Mouse (Mus musculus) lung, embryonic 14.5 days (tissue): Measurements from ENCODE around the gene Rnf43. TPM values are rescaled to one million over a fixed set of nuclear protein-coding genes. Genes with fewer than 3 reads are reported as not detected.

Experiments
- ATAC-seq: fragments of 200-750 bp; cut with Nextera tagmentation; 2 replicates; pipeline ENCODE4 v1.8.0; 2017; ENCODE audit warnings: mild to moderate bottlenecking, moderate TSS enrichment, moderate library complexity; ENCODE audit not compliant: insufficient read depth
- DNase-seq: peaks from one replicate; pipeline ENCODE4 v3.0.0-alpha.2; 2015
- H3K27ac ChIP-seq: fragments of 300-500 bp; sonication (generic); 2 replicates; pipeline ENCODE4 v1.5.1; 2014; ENCODE audit warnings: low read depth, mild to moderate bottlenecking, moderate library complexity
- H3K27me3 ChIP-seq: fragments of 300-500 bp; sonication (generic); 2 replicates; pipeline ENCODE4 v1.6.1; 2014; ENCODE audit warnings: low read length, control low read depth; ENCODE audit not compliant: insufficient read depth
- H3K36me3 ChIP-seq: fragments of 300-500 bp; sonication (generic); 2 replicates; pipeline ENCODE4 v1.6.1; 2014; ENCODE audit warnings: control low read depth; ENCODE audit not compliant: insufficient read depth
- H3K4me1 ChIP-seq: fragments of 300-500 bp; sonication (generic); 2 replicates; pipeline ENCODE4 v1.6.1; 2014; ENCODE audit warnings: antibody characterized with exemption, control low read depth; ENCODE audit not compliant: insufficient read depth
- H3K4me2 ChIP-seq: fragments of 300-500 bp; sonication (generic); 2 replicates; pipeline ENCODE4 v1.6.1; 2014; ENCODE audit warnings: mild to moderate bottlenecking
- H3K4me3 ChIP-seq: fragments of 300-500 bp; sonication (generic); 2 replicates; pipeline ENCODE4 v1.5.1; 2014; ENCODE audit warnings: low read depth, low read length
- H3K9ac ChIP-seq: fragments of 300-500 bp; sonication (generic); 2 replicates; pipeline ENCODE4 v1.6.1; 2014
- H3K9me3 ChIP-seq: fragments of 300-500 bp; sonication (generic); 2 replicates; pipeline ENCODE4 v1.6.1; 2016; ENCODE audit warnings: low read depth, low read length, control low read depth
- CTCF ChIP-seq: IDR thresholded peaks from 2 replicates; pipeline ENCODE4 v1.5.1; 2016; ENCODE audit warnings: antibody characterized with exemption, low read depth
- WGBS: fragments of 180-500 bp; shearing (Covaris S2); extraction: QIAGEN DNeasy Blood & Tissue Kit; methylation state at CpG from one replicate; pipeline ENCODE4 v1.1.7; 2014; 5-methylcytosine and 5-hydroxymethylcytosine counted together
- polyA plus RNA-seq: library from polyadenylated mRNA; unstranded; fragments of >200 nt; fragmentation: Nextera tagmentation; extraction: Ambion mirVana; gene quantifications from 2 replicates; pipeline ENCODE4 v1.2.1, GENCODE M21; 2014

Rnf43 gene
- polyA plus RNA-seq, 1 experiment from 2014 or later: 21.5 TPM

DNA sequence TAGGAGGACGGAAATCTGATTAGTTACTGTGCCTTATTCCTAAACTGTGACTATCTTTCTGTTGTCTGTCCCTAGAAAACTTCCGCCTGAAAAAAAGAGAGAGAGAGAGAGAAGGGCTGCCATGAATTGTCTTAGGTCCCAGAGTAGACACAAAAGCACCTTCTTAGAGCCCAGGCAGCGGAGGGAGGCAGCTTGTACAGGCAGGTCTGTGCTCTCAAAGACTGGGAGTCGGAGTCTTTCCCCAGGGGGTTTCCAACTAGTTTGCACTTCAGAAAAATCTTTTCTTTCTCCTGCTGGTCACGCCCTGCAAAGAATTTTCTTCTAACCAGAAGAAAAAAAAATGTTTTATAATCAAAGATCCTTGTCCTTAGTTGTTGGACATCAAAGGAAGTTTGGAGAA is 15.2 kb downstream of the Rnf43 start:
- H3K9ac ChIP-seq: no peak overlapping the region
- peak overlapping the region; percentile 1; the same call in 1 of the 2 replicates for H3K27ac ChIP-seq
- no peak overlapping the region for H3K4me2 ChIP-seq
- ATAC-seq: no peak
- H3K4me1 ChIP-seq: no peaks in the 10 kb centered on the region
- no peaks in the 10 kb centered on the region for H3K9me3 ChIP-seq
- TF ChIP-seq CTCF: no peak
- no peaks in the 10 kb centered on the region for H3K27me3 ChIP-seq
- DNase-seq: no peak
- WGBS: 45% methylated on average over 5 of the region's 5 CpGs
- H3K4me3 ChIP-seq: no peak overlapping the region
- no peaks in the 10 kb centered on the region for H3K36me3 ChIP-seq

DNA sequence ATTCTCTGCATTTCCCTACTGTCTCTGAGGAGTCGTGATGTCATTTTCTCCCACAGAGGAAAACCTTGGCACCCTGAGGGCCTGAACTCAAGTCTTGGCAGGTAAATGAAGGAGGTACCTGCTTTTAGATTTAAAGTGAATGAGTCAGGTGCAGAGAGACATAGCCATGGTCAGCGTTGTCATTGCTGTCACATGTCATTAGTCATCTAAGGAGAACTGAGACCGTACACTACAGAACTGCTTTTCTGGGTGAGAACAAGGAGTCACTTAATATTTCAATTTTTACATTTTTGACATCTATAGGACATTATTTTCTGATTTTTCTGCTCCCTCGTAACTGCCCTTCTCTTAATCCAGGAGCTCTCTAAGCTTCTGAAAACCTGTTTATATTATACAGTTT is 16.0 kb downstream of the Rnf43 start:
- Histone ChIP-seq H3K27me3 (no peaks in the 10 kb centered on the region), H3K9ac (no peak overlapping the region), H3K4me2 (no peak overlapping the region), H3K4me3 (no peak overlapping the region), H3K4me1 (no peaks in the 10 kb centered on the region), H3K9me3 (no peaks in the 10 kb centered on the region), H3K27ac (peak overlapping the region; percentile 52; the same call in 1 of the 2 replicates), H3K36me3 (no peaks in the 10 kb centered on the region)
- no peak for ATAC-seq
- no peak for DNase-seq
- WGBS: 59% methylated on average over 4 of the region's 4 CpGs
- TF ChIP-seq CTCF: no peak

DNA sequence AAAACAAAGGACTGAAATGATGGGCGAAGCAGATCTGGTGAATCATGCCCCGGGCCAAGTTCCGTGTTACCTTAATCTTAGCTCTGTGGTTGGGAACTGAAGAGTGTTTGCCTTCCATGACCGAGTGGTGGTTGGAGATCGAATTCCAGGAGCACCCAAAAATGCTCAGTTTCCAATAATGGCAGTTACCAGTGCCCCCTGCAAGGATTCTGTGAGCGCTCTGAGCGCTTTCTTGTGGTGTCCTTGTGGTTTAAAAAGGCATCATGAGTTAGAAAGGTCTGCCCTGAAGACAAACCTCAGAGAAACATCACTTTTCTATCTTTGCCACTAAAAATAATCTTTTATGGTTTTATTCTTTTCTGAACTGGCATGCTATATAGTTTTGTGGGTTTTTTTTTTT is 16.5 kb downstream of the Rnf43 start:
- H3K4me3 ChIP-seq: no peak overlapping the region
- TF ChIP-seq CTCF: no peak
- WGBS: 74% methylated on average over 7 of the region's 7 CpGs
- H3K9ac ChIP-seq: no peak overlapping the region
- H3K27me3 ChIP-seq: no peaks in the 10 kb centered on the region
- DNase-seq (no peak), ATAC-seq (no peak)
- no peaks in the 10 kb centered on the region for H3K4me1 ChIP-seq
- H3K36me3 ChIP-seq: no peaks in the 10 kb centered on the region
- H3K9me3 ChIP-seq: no peaks in the 10 kb centered on the region
- H3K27ac ChIP-seq: no peak overlapping the region
- no peak overlapping the region for H3K4me2 ChIP-seq

DNA sequence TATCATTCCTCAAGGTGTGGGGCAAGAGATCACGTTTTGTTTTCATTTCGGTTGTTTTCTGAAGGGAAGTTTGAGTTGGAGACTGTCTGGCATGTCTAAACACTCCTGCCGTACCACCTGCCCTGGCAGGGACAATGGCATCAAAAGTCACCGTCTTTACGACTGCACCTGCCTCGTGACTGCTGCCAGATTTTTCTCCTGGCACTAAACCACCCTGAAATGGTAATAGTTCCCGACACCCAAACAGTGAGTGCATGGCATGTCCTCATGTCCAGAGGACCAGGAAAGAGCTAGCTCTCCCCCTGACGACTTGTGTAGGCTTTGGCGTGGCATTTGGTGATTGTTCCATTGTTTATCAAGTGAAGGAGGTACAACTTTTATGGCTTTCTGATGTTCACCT is 18.3 kb downstream of the Rnf43 start:
- TF ChIP-seq CTCF: no peak
- Histone ChIP-seq H3K4me1 (no peaks in the 10 kb centered on the region; the same call in 1 of the 2 replicates), H3K27me3 (no peaks in the 10 kb centered on the region), H3K27ac (no peak overlapping the region), H3K4me2 (no peak overlapping the region), H3K9ac (no peak overlapping the region), H3K36me3 (no peaks in the 10 kb centered on the region), H3K9me3 (no peaks in the 10 kb centered on the region), H3K4me3 (no peak overlapping the region)
- DNase-seq: no peak
- WGBS: 74% methylated on average over 9 of the region's 9 CpGs
- ATAC-seq: no peak

DNA sequence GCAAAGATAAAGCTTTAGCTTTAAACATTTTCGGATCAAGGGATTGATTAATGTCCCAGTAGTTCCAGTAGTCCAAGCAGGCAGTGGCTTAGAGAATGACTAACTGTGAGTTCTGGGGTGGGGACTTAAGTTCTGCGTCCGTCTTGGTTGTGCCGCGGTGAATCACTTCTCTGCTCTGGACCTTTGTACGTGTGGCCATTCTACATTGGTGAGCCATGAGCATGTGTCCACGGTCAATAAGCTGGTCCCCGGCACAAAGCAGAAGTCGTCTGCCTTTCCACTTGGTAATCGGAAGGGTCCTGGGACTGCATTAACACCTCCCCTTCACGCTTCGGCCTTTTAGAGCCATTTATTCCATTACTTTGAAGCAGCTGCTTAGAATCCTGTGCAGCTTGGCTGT is 19.6 kb downstream of the Rnf43 start:
- WGBS: 76% methylated on average over 12 of the region's 12 CpGs
- no peak for TF ChIP-seq CTCF
- H3K4me3 ChIP-seq: no peak overlapping the region
- H3K36me3 ChIP-seq: no peaks in the 10 kb centered on the region
- no peak for DNase-seq
- ATAC-seq: no peak
- no peaks in the 10 kb centered on the region; the same call in 1 of the 2 replicates for H3K4me1 ChIP-seq
- no peaks in the 10 kb centered on the region for H3K9me3 ChIP-seq
- H3K27ac ChIP-seq: no peak overlapping the region
- no peaks in the 10 kb centered on the region for H3K27me3 ChIP-seq
- H3K9ac ChIP-seq: no peak overlapping the region
- H3K4me2 ChIP-seq: no peak overlapping the region

DNA sequence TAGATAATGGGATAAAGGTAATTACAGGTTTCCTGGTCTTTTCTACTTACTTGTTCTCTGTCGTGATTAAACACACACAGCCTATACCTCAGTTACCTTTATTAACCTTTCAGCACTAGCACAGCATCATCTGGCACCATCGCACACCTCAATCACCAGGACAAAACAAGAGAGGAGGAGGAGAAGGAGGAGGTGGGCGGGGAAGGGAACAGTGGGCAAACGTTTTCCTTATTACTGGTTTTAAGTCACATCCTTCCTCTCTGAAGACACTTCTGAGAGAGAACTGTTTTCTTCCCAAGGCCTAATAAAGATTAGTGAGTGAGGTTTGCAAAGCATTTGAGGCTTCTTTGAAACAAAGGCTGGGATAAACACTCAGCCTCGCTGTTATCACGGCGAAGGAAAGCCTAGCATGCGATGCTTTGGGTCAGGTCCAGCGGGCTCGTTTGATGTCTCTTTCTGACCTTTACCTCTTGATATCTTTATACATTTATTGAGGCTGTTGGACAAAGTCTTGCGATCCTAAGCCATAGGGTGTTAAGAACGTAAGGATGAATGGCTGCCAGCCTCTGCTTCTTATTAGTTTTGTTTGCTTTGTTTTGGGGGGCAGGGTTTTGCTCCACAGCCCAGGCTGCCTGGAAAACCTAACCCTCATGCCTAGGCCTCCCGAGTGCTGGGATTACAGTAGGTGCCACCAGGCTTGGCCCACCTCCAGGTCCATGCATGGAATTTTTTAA is 20.5 kb downstream of the Rnf43 start:
- Histone ChIP-seq H3K4me2 (no peak overlapping the region), H3K4me3 (no peak overlapping the region), H3K9me3 (no peaks in the 10 kb centered on the region), H3K9ac (no peak overlapping the region), H3K36me3 (no peaks in the 10 kb centered on the region), H3K27ac (peak overlapping the region; percentile 59), H3K4me1 (no peaks in the 10 kb centered on the region; the same call in 1 of the 2 replicates), H3K27me3 (no peaks in the 10 kb centered on the region)
- ATAC-seq (no peak), DNase-seq (peak; percentile 36)
- no peak for TF ChIP-seq CTCF
- WGBS: 28% methylated on average over 13 of the region's 13 CpGs

DNA sequence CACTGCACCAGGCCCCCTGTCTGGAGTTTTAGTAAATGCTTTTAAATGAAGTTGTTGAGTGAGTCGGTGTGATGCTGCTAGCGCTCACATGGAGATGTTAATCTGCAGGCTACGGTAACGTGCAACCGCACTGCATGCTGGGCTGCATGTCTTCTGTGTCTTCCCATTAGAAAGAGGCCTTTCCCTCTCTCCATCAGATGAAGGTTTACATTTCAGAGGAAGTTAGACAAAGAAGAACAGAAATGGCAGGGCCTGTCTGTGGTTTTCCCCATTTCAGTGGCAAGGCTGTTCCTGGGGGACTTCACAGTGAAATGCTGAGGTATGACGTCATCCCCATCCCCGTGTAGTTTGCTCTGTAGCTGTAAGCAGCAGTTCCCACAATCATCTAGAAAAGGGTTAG is 23.9 kb downstream of the Rnf43 start:
- Histone ChIP-seq H3K27me3 (no peaks in the 10 kb centered on the region), H3K4me1 (peaks cover 6% of the 10 kb centered on the region), H3K9ac (0 out of 2 replicates have a peak overlapping the region, but pooled peaks have one; percentile 16), H3K27ac (0 out of 2 replicates have a peak overlapping the region, but pooled peaks have one; percentile 32), H3K9me3 (no peaks in the 10 kb centered on the region), H3K36me3 (no peaks in the 10 kb centered on the region), H3K4me3 (no peak overlapping the region), H3K4me2 (no peak overlapping the region)
- WGBS: 39% methylated on average over 7 of the region's 7 CpGs
- ATAC-seq (no peak), DNase-seq (peak; percentile 42)
- TF ChIP-seq CTCF: no peak
